Mouse (Mus musculus) 3134 (cell line): ENCODE data around the gene Ddx17.

Experiments used
- DNase-seq: peaks from one replicate; pipeline ENCODE4 v3.0.0-alpha.2; 2011; ENCODE audit warnings: low spot score; ENCODE audit not compliant: insufficient read length; ENCODE audit errors: extremely low read depth

Ddx17 gene

DNA sequence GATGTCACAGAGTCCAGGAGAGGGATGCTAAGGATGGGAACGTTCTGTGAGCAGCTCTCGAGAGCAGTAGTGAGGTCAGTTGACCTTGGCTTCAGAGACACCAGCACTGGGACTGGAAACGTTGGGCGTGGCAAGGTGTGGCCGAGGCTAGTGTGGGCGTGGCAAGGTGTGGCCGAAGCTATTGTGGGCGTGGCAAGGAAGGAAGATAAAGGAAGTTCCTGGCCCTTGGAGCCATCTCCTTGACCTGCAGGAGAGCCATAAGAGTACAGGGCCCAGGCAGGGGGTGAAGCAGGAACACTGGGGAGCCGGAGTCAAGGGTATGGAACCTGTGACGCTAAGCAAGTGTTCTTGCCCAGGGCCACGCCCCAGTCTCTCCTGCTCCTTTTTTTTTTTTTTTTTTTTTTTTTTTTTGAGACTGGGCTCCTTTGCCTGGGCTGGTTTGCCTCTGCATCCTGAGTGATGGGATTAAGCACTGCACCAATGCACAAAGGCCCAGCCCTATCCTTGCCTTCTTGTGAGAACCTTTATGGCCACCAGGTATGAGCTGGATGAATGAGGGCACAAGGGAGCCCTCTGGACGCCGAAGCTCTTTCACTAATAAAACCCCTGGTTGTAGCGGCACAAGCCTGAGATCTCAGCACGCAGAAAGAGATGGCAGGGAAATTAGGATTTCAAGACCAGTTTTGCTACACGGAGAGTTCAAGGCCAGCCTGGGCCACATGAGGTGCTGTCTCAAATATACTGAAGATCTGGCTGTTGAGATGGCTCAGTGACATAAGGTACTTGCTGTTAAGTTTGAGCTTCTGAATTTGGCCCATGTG lies 26.9 kb downstream of the Ddx17 start:
- peak; percentile 39 for DNase-seq

DNA sequence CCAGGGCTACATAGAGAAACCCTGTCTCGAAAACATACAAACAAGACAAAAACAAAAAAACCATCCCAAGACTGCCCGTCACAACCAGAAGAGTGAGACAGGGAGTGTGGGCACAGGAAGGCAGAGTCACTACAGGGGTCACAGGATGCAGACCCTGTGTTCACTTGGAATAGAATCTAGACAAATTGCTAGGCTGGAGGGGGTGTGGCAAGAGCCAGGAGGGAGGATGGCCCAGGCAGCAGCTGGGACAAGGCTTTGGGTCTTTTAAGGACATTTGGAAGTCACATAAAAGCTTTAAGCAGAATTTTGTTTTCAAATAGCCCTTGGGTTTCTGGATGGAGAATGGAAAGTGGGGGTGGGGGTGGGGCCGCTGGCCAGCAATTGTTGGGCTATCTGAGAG lies 28.0 kb downstream of the Ddx17 start:
- no peak for DNase-seq

DNA sequence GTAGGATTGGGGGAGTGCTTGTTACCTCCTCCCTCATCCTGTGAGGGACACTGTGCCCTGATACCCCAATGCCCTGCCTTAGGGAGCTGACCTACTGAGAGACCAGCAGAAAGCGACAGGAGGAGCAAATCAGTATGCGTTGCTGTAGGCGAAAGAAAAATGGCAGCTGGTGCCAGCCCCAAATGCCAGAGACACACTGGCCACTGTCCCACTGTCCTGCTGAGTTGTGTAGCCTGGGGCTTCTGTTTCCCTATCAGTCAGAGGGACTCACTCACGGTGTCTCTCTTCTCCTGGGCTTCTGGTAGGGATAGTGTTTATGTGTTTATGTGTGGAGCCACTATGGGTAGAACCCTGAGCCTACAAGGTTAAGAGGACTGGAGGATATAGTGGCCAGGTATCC lies 28.8 kb downstream of the Ddx17 start:
- DNase-seq = no peak

DNA sequence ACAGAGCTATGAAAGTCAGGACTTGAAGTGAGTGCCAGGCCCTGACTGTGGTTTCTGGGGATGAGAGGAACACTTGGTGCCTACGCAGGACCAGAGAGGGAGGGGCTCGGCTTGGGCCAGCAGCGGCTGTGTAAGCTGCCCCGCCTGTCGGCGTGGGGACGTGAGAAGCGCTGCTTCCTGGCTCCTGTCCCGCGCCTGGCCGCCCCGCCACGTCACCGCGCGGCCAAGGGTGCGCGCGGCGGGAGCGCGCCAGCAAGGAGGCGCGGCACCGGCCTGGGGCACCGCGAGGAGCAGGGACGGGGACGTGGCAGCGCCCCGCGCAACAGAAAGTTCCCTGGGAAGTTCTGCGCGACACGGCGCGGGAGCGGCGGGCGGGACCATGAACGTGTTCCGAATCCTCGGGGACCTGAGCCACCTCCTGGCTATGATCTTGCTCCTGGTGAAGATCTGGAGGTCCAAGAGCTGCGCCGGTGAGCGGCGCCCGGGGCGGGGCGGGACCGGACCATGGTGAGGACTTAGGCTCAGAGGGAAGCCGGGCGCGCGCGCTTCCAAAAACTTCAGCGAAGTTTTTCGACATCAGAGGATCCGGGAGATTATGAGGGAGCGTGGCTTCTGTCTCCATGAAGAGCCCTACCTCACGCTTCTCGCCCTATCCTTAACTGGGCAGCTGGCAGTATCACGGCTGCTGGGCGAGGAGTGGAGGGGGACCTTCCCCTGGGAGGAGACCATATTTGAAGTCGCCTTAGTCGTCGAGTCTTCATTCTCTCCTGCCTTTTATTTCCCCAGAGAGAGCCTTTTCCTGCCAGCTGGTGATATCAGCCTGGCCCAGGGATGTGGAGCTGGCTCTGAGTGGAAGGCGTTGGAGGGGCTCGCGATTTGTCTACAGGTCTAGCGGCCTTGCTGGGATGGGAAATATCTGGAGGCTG lies 30.1 kb downstream of the Ddx17 start, which contains the start of gene Kdelr3:
TSS of gene Kdelr3 (plus strand) at position 241 of the 926 bp plus-strand sequence.
- peak; percentile 98 for DNase-seq

DNA sequence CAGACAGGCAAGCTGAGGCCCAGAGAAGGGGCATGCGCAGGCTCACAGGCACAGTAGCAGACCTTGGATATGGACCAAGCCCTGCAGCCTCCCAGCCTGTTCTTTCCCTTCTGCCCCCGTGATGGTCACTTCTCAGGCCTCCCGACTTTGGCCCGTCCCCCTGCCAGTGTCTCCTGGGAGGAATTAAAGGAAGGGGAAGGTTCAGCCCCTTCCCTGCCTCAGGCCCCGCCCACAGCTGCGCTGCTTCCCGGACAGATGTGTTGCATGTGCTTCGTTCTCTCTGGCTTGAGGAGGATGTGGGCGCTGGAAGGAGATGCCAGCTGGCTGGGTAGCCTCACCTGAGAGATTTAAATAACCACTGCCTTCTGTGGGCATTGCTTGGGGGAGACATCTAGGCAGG lies 32.6 kb downstream of the Ddx17 start:
- DNase-seq = peak; percentile 42

DNA sequence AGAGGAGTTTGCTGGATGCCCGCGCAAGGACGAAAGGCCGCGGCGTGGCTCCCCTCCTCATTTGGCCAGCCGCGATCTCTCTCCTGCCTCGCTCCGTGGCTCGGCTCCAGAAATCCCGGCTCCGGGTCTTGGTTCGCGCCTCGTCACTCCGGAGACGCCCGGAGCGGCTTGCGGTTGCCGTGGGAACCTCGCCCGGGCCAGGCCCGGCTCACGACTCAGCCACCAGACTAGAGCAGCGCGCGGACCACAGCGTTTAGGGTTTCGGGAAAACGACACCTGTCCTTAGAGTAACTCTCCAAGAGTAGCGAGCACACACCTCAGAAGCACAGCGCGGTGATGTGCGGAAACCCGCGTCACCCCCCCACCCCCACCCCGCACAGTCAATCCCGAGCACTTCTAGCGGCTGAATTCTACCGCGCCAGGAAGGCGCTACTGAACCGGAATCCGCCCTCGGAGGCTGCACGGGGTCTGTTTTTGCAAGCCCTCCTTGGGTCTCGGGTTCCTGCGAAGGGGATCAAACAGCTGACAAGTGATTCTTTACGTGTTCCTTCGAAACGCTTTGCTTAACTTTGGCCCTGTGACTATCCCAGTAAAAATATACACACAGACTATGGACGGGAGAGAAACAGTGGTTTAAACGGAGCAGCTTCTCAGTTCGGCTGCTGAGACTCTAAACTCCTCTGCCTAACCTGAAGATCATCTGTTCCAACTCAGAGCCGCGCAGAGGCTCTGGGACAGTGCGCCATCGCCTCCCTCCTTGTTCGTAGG lies 34.8 kb downstream of the Ddx17 start:
- no peak for DNase-seq

DNA sequence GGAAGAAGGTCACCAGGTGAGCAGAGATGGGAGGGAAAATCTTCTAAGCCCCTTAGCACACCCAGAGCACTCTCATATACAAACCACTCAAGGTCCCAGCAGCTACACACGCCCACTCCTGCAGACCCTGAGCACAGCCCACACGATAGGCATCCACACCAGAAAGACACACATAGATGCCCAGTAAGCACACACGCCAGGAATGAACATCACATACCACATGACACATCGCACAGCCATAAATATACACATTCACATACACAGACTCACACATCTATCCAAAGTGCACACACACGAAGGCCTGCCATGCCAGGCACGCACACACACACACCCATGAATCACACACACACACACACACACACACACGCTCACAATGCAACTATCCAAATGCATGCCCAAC lies 36.1 kb downstream of the Ddx17 start:
- DNase-seq = no peak

DNA sequence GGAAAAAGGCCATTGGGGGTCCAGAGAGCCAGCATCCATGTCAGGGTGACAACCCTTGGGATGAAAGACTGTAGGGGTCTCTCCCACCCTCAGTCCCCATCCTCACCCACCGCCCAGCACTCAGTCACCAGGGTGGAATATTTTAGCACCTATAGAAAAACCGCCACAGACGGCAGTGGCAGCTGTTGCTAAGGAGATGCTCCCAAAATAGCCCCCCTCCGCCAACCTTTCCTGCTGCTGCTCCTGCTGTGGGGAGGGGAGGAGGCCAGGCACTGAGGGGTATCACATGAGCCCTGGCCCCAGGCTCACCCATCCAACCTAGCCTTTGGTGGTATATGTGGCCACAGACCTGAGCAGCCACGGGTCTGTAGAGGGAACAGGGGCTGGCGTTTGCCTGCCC lies 36.5 kb downstream of the Ddx17 start:
- no peak for DNase-seq

DNA sequence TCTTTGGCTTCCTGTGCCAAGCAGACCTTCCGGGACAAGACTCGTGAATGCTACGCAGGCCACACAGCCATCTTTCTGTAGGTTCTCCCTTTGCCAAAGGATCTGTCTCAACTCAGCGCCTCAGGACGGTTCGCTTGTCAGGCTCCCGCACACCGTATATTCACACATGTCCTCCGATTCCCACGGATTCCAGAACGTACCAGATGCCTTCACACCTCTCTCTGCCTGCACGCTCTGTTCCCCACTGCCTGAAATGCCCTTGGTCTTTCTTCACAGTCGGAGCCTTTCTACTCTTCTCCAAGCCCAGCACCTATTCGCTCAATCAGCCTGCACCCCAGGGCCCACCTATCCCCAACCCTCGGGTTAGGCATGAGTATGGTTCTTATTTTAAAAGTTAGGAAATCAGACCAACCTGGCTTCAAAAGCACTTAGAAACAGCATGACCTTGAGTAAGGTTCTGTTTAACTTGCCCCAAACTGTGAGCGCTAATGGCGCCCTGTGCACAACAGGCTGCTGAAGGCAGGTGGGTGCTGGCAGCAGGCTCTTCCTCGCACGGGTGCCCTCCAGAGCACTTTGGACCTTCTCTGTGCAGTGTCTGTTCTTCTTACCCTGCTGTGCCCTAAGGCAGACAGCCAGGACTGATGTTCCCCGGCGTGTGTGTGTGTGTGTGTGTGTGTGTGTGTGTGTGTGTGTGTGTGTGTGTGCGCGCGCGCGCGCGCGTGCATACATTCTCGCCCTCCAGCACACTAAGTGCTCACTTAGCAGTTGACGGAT lies 39.3 kb downstream of the Ddx17 start:
- no peak for DNase-seq

DNA sequence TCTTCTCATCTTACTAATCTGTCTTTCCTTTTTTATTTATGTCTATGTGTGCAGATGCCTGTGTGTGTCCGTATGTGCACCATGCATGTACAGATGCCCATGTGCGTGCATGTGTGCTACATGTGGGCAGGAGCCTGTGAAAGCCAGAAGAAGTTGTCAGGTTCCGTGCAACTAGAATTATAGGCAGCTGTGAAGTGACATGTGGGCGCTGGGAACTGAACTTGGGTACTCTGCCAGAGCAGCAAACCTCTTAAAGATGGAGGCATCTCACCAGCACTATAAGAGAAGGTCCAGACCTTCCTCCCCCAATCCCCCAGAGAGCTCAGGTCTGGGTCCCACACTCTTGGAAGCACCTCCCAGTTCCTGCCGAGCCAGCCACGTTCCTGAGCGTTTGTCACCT lies 40.1 kb downstream of the Ddx17 start:
- no peak for DNase-seq

DNA sequence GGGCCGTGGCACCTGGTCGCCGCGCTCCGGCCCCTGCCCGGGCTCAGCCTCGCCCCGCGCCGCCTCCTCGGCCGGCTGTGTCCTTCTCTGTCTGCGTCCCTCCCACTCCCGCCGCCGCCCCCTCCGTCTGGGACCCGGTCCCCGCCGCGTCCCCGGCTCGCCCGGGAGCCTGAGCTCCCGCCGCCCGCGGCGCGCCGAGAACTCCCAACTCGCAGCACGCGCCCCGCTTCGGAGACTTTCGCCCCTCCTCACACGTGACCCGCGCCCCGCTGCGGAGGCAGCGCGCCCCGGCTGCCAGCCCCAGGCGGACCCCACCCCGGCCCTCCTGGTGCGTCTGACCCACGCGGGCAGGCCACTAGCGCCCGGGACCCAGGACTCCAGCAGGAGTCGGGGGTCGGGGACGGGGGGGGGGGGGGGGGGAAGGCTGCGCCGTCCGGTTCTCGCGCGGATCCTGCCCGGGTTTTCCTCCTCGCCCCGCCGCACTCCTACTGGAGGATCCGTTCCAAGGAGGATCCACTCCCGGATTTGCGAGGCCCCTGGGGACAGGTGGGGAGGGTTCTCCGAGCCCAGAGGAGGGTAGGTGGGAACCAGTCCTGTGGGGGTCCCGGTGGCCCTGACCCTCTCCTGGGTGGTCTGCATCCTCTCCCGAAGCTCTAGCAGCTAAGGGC lies 40.8 kb downstream of the Ddx17 start:
- DNase-seq = no peak

DNA sequence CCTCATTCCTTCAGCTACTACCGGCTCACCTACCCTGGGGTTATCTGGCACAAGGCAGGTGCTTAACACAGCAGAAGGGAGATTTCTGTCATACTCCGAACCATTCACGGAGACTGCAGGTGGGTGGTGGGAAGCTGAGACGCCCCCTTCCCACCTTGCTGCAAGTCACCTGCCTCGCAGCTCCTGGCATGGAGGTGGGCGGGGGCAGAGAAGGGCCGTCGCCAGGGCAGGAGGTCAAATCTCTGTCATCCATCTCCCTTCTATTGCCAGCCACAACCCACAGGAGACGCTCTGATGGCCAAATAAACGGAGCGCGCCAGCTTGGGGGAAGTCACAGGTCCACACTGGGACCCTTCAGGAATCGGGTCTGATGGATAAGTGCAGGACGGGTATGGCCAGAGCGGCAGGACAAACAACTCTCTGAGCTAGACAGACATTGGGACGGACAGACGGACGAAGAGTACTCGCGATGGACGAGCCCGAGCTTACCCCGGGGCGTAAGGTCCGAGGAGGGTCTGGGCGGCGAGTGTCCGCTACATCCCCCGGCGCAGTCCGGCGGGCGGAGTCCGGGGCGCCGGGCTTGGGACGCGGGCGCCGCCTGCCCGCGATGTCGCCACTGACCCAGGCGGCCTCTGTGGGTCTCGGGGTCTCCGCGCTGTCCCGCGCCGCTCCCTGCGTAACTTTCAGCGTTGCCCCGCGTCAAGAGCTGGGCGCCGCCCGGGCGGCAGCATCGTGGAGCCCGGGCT lies 41.7 kb downstream of the Ddx17 start, which contains the start of gene Kcnj4:
TSS of gene Kcnj4 (minus strand) at position 535 of the 746 bp plus-strand sequence.
- DNase-seq = no peak

DNA sequence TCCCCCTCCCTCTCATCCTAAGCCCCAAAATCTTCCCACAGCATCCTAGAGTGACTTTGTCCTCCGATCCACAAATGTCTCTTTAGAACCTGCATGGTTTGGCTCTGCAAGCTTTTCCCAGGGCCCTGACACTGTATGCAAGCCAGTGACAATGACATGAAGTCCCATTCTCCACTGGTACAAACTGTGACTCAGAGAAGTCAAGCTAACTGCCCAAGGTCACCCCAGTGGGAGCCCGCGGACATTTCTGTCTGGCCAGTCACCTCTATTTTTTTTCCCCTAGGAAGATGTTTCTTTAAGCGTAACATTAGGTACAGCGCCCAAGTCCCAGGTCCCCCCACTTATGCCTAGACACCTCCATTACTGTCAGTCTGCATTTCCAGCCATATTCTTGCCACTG lies 43.1 kb downstream of the Ddx17 start:
- no peak for DNase-seq

DNA sequence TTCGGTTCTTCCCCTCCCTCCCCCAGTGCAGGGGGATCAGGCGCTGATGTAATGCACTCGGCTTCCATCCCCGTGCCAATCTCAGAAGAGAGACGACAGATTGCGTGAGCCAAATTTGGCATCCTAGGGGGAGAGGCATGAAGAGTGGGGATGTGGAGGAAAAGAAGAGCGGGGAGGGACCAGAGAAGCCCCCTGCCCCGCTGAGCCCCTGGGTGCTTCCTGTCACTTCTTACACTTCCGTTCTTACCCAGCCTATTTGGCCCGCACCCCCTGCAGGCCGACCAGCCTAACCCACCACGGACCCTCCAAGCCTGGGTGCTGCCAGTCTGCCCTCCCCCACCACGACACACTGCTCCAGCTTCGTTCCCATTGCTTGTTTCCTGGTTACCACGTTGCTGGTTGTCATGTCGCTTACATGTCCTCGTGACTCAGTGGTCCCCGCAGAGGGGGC lies 43.6 kb downstream of the Ddx17 start:
- DNase-seq = no peak

DNA sequence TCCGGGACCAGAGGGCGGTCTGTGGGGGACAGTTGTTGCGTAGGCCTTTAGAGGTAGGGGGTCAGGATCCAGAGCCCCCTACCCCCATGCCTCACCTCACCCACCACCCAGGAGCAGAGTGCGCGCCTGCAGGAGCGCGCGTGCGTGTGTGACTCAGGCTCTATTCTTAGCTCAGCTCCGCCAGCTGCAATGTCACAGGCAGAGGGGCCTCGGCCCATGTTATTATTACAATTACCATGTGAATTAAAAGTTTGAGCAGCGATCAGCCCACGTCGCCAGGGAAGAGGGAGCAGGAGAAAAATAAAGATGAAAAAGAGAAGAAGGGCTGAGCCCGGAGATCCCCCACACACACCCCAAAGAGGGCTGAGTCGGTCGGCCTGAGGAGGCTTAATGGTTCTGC lies 46.4 kb downstream of the Ddx17 start:
- no peak for DNase-seq

DNA sequence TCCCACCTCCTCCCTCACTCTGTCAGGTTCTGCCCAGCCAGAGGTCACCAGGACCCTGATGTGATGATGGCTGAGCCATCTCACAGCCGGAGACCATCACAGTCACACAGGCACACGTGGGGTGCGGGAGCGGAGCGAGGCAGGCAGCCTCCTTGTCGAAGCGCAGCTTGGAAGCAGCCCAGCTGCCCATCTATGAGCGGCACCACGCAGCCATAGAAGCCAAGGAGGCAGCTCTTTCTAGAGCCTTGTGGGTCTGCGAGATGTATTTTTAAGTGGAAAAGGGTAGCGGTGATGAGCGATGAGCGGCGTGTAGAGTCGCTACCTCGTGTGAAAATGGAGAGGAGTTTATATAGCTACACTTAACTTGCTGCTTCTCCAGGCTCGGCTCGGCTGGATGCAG lies 53.0 kb downstream of the Ddx17 start:
- no peak for DNase-seq

DNA sequence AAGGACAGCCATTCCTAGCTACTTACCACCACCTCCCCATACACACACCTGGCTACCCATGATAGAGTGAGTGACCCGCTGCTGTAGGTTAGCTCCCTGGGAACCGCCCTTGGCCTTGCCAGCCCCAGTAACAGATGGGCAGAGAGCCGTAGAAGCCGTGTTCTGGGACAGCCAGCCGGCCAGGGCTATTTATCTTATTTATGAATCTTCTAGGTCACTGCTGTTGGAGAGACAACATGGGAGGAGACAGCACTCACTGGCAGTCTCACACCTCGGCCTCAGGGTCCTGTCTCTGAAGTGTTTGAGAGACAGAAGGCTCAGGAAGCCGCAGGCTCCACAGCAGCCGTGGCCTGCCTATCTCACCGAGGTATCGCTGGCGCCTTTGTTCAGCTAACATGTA lies 57.1 kb downstream of the Ddx17 start:
- no peak for DNase-seq

DNA sequence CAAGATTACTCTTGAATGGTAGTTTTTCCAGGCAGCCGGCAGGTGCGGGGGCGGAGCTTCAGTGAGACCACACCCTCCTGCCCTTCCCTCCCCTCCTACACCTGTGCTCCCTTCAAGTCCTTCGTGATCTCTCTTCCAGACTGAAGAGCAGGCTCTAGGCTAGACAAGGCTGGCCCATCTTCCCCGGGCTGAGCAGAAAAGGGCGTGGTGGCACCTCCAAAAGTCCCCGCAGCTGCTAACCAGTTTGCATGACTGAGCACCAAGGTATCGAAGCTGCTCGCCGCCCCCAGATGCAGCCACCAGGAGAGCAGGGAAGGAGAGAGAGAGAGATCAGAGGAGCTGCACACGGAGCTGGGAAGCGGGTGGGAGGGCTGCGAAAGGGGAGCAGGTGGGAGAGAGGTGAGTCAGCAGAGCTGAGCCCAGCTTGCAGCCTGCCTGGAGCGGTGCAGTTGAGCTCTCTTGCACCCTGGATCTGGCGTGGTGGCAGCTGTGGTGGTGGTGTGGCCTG lies 65.3 kb downstream of the Ddx17 start:
- no peak for DNase-seq
